Mouse (Mus musculus) hindbrain, postnatal 0 days (tissue): ENCODE measurements around the gene Ccin. TPM values are rescaled to one million over a fixed set of nuclear protein-coding genes. Genes with fewer than 3 reads are reported as not detected.

ENCODE experiments used
- ATAC-seq: fragments of 200-750 bp; cut with Nextera tagmentation; 2 replicates; pipeline ENCODE4 v1.8.0; 2017; ENCODE audit warnings: mild to moderate bottlenecking, moderate TSS enrichment, moderate library complexity
- DNase-seq: peaks from one replicate; pipeline ENCODE4 v3.0.0-alpha.2; 2015; ENCODE audit warnings: low spot score
- H3K27ac ChIP-seq: fragments of 300-500 bp; sonication (generic); 2 replicates; pipeline ENCODE4 v1.5.1; 2014; ENCODE audit warnings: mild to moderate bottlenecking
- H3K27me3 ChIP-seq: fragments of 300-500 bp; sonication (generic); 2 replicates; pipeline ENCODE4 v1.6.1; 2014; ENCODE audit warnings: low read length, mixed read lengths; ENCODE audit not compliant: insufficient read depth
- H3K36me3 ChIP-seq: fragments of 300-500 bp; sonication (generic); 2 replicates; pipeline ENCODE4 v1.6.1; 2014; ENCODE audit warnings: low read length, mixed read lengths; ENCODE audit not compliant: insufficient read depth
- H3K4me1 ChIP-seq: fragments of 300-500 bp; sonication (generic); 2 replicates; pipeline ENCODE4 v1.6.1; 2014; ENCODE audit warnings: antibody characterized with exemption, low read length, mixed read lengths; ENCODE audit not compliant: insufficient read depth
- H3K4me2 ChIP-seq: fragments of 300-500 bp; sonication (generic); 2 replicates; pipeline ENCODE4 v1.6.1; 2014; ENCODE audit warnings: low read depth, mild to moderate bottlenecking, low read length, moderate library complexity, mixed read lengths
- H3K4me3 ChIP-seq: fragments of 300-500 bp; sonication (generic); 2 replicates; pipeline ENCODE4 v1.5.1; 2014; ENCODE audit warnings: low read length
- H3K9ac ChIP-seq: fragments of 300-500 bp; sonication (generic); replicated peaks from 2 replicates; pipeline ENCODE4 v1.6.1; 2014; ENCODE audit warnings: mild to moderate bottlenecking, low read length, moderate library complexity, mixed read lengths
- H3K9me3 ChIP-seq: fragments of 300-500 bp; sonication (generic); 2 replicates; pipeline ENCODE4 v1.6.1; 2016; ENCODE audit warnings: low read length, mixed read lengths
- CTCF ChIP-seq: IDR thresholded peaks from 2 replicates; pipeline ENCODE4 v1.5.1; 2016; ENCODE audit warnings: antibody characterized with exemption, control low read depth, low read depth
- WGBS: fragments of 180-500 bp; shearing (Covaris S2); extraction: QIAGEN DNeasy Blood & Tissue Kit; methylation state at CpG from one replicate; pipeline ENCODE4 v1.1.7; 2014; 5-methylcytosine and 5-hydroxymethylcytosine counted together
- polyA plus RNA-seq: library from polyadenylated mRNA; unstranded; fragments of >200 nt; fragmentation: Nextera tagmentation; extraction: Ambion mirVana; gene quantifications from 2 replicates; pipeline ENCODE4 v1.2.1, GENCODE M21; 2015
- total RNA-seq: library from RNA; depleted of rRNA; stranded (reverse); fragments of >200 nt; gene quantifications from 2 replicates; pipeline ENCODE4 v1.2.3, GENCODE M21; 2014; rRNA removed

The Ccin gene
- total and polyA plus RNA-seq, 2 experiments from 2014 or later, result not detected

GRCm38 (mm10) chr4:44023681-44024080 is 40.4 kb downstream of the Ccin start:
- Histone ChIP-seq H3K4me1 (no peaks in the 10 kb centered on the region), H3K27ac (no peak overlapping the region), H3K36me3 (peaks cover 68% of the 10 kb centered on the region), H3K9ac (no peak overlapping the region), H3K4me3 (no peak overlapping the region), H3K9me3 (no peaks in the 10 kb centered on the region), H3K4me2 (no peak overlapping the region), H3K27me3 (no peaks in the 10 kb centered on the region)
- WGBS, result 97% methylated on average over 9 of the region's 9 CpGs
- DNase-seq (no peak), ATAC-seq (no peak)
- no peak for TF ChIP-seq CTCF

- H3K9me3 ChIP-seq, result no peaks in the 10 kb centered on the region
- no peak overlapping the region for H3K4me2 ChIP-seq
- H3K9ac ChIP-seq, result no peak overlapping the region
- TF ChIP-seq CTCF, result no peak
- no peaks in the 10 kb centered on the region for H3K27me3 ChIP-seq
- DNase-seq (no peak), ATAC-seq (no peak)
- 99% methylated on average over 6 of the region's 6 CpGs for WGBS
- peaks cover 65% of the 10 kb centered on the region for H3K36me3 ChIP-seq
- H3K4me1 ChIP-seq, result no peaks in the 10 kb centered on the region
- no peak overlapping the region for H3K27ac ChIP-seq
- no peak overlapping the region for H3K4me3 ChIP-seq
Measured at GRCm38 (mm10) chr4:44024241-44024640, 41.0 kb downstream of the Ccin start.

GRCm38 (mm10) chr4:44025570-44025969 is 42.3 kb downstream of the Ccin start:
- Histone ChIP-seq H3K27me3 (no peaks in the 10 kb centered on the region), H3K36me3 (peaks cover 61% of the 10 kb centered on the region), H3K9ac (no peak overlapping the region), H3K9me3 (no peaks in the 10 kb centered on the region), H3K4me3 (no peak overlapping the region), H3K4me2 (no peak overlapping the region), H3K4me1 (no peaks in the 10 kb centered on the region), H3K27ac (no peak overlapping the region)
- ATAC-seq (no peak), DNase-seq (no peak)
- WGBS, result 94% methylated on average over 6 of the region's 6 CpGs
- no peak for TF ChIP-seq CTCF

- Histone ChIP-seq H3K36me3 (peaks cover 59% of the 10 kb centered on the region), H3K4me1 (0 out of 2 replicates have a peak, but pooled peaks cover 3% of the 10 kb centered on the region), H3K4me3 (no peak overlapping the region), H3K27me3 (no peaks in the 10 kb centered on the region), H3K9me3 (no peaks in the 10 kb centered on the region), H3K9ac (no peak overlapping the region), H3K27ac (peak overlapping the region; percentile 32; the same call in 1 of the 2 replicates), H3K4me2 (no peak overlapping the region)
- ATAC-seq (peak; percentile 38; the same call in 1 of the 2 replicates), DNase-seq (peak; percentile 31)
- no peak for TF ChIP-seq CTCF
- 44% methylated on average over 16 of the region's 16 CpGs for WGBS
Measured at GRCm38 (mm10) chr4:44028303-44029135, 45.2 kb downstream of the Ccin start.

GRCm38 (mm10) chr4:44029661-44030066 is 46.4 kb downstream of the Ccin start:
- ATAC-seq (peak; percentile 55), DNase-seq (peak; percentile 58)
- H3K9me3 ChIP-seq, result no peaks in the 10 kb centered on the region
- H3K4me2 ChIP-seq, result no peak overlapping the region
- H3K9ac ChIP-seq, result no peak overlapping the region
- H3K27me3 ChIP-seq, result no peaks in the 10 kb centered on the region
- H3K27ac ChIP-seq, result no peak overlapping the region
- H3K4me3 ChIP-seq, result no peak overlapping the region
- peaks cover 58% of the 10 kb centered on the region for H3K36me3 ChIP-seq
- H3K4me1 ChIP-seq, result 0 out of 2 replicates have a peak, but pooled peaks cover 3% of the 10 kb centered on the region
- no peak for TF ChIP-seq CTCF
- WGBS, result 72% methylated on average over 15 of the region's 15 CpGs

- no peak overlapping the region for H3K9ac ChIP-seq
- no peaks in the 10 kb centered on the region for H3K27me3 ChIP-seq
- ATAC-seq (peak; percentile 41), DNase-seq (peak; percentile 51)
- 63% methylated on average over 5 of the region's 5 CpGs for WGBS
- peaks cover 42% of the 10 kb centered on the region for H3K36me3 ChIP-seq
- TF ChIP-seq CTCF, result no peak
- H3K27ac ChIP-seq, result no peak overlapping the region
- H3K4me2 ChIP-seq, result no peak overlapping the region
- H3K9me3 ChIP-seq, result no peaks in the 10 kb centered on the region
- H3K4me1 ChIP-seq, result 0 out of 2 replicates have a peak, but pooled peaks cover 3% of the 10 kb centered on the region
- H3K4me3 ChIP-seq, result no peak overlapping the region
Measured at GRCm38 (mm10) chr4:44031521-44031920, 48.2 kb downstream of the Ccin start.

Other genes starting within 250 kb of the Ccin start
- not detected in 2 replicates for gene Olfr159, start 212.5 kb upstream of the Ccin start, total RNA-seq
- not detected in 2 replicates for gene Olfr159, start 212.5 kb upstream of the Ccin start, polyA plus RNA-seq
- gene Olfr156, start 159.6 kb upstream of the Ccin start, total RNA-seq, result not detected in 2 replicates
- gene Olfr156, start 159.6 kb upstream of the Ccin start, polyA plus RNA-seq, result not detected in 2 replicates
- not detected in 2 replicates for gene Olfr157, start 143.3 kb upstream of the Ccin start, total RNA-seq
- gene Olfr157, start 143.3 kb upstream of the Ccin start, polyA plus RNA-seq, result not detected in 2 replicates
- not detected in 2 replicates for gene Olfr155, start 131.9 kb upstream of the Ccin start, total RNA-seq
- not detected in 2 replicates for gene Olfr155, start 131.9 kb upstream of the Ccin start, polyA plus RNA-seq
- gene Reck, start 108.0 kb upstream of the Ccin start, total RNA-seq, result 4.0 and 6.1 TPM in 2 replicates
- gene Reck, start 108.0 kb upstream of the Ccin start, polyA plus RNA-seq, result 3.4 and 4.0 TPM in 2 replicates
- 24.9 and 27.8 TPM in 2 replicates for gene Glipr2, start 26.1 kb upstream of the Ccin start, total RNA-seq
- 21.0 and 23.4 TPM in 2 replicates for gene Glipr2, start 26.1 kb upstream of the Ccin start, polyA plus RNA-seq
- 366 and 404 TPM in 2 replicates for gene Clta, start 21.0 kb downstream of the Ccin start, total RNA-seq
- gene Clta, start 21.0 kb downstream of the Ccin start, polyA plus RNA-seq, result 379 and 380 TPM in 2 replicates
- gene Gne, start 100.7 kb downstream of the Ccin start, total RNA-seq, result 41.9 and 44.5 TPM in 2 replicates
- gene Gne, start 100.7 kb downstream of the Ccin start, polyA plus RNA-seq, result 24.7 and 26.1 TPM in 2 replicates